Mouse (Mus musculus) adrenal gland, postnatal 4 days (tissue): ENCODE results near the gene Ncan. TPM values are rescaled to one million over a fixed set of nuclear protein-coding genes. Genes with fewer than 3 reads are reported as not detected.

Source experiments
- DNase-seq, 2 experiments: peaks; one replicate each; pipeline ENCODE4 v3.0.0; 2021 to 2022; ENCODE audit warnings: low spot score in 2 of 2, mixed read lengths in 2 of 2
- long read RNA-seq, 2 experiments: library from polyadenylated mRNA; stranded (forward); transcript quantifications; one replicate each; pipeline ENCODE4 v2.0.0; 2021
- total RNA-seq, 2 experiments: library from RNA; stranded (reverse); gene quantifications; 2 replicates each; pipeline ENCODE4 v1.2.3; 2021

Gene Ncan
- 1 to 10 TPM; 2.4 to 3.6 TPM for total RNA-seq
- long read RNA-seq, experiment 1: 0 reads
- long read RNA-seq, experiment 2: 0 reads

GRCm38 (mm10) chr8:70120667-70121066 is at the start of gene Ncan:
Gene Ncan, minus strand, starts transcription at chr8:70120873.
- DNase-seq: peak in 1 of 2 experiments; percentile 31

GRCm38 (mm10) chr8:70170116-70170515 is 49.4 kb upstream of the Ncan start:
- no peak for DNase-seq

- DNase-seq: peak; percentile 41 to 48
Measured at GRCm38 (mm10) chr8:70166504-70167110, 45.9 kb upstream of the Ncan start.

GRCm38 (mm10) chr8:70163316-70163715 is 42.6 kb upstream of the Ncan start:
- DNase-seq: no peak

- no peak for DNase-seq
Measured at GRCm38 (mm10) chr8:70160015-70160414, 39.3 kb upstream of the Ncan start.

- no peak for DNase-seq
Measured at GRCm38 (mm10) chr8:70159211-70159610, 38.5 kb upstream of the Ncan start.

- peak in 1 of 2 experiments; percentile 24 for DNase-seq
Measured at GRCm38 (mm10) chr8:70158069-70158853, 37.6 kb upstream of the Ncan start.

- no peak for DNase-seq
Measured at GRCm38 (mm10) chr8:70157240-70157800, 36.6 kb upstream of the Ncan start.

GRCm38 (mm10) chr8:70152537-70153257 is 32.0 kb upstream of the Ncan start:
- DNase-seq: peak; percentile 40 to 54

- DNase-seq: no peak
Measured at GRCm38 (mm10) chr8:70150158-70150557, 29.5 kb upstream of the Ncan start.

- no peak for DNase-seq
Measured at GRCm38 (mm10) chr8:70147678-70148607, 27.3 kb upstream of the Ncan start.

GRCm38 (mm10) chr8:70139981-70140380 is 19.3 kb upstream of the Ncan start:
- DNase-seq: no peak

- peak; percentile 94 to 98 for DNase-seq
Measured at GRCm38 (mm10) chr8:70139026-70139857, 18.6 kb upstream of the Ncan start, which contains the start of the genes Rfxank, Borcs8 and Mef2b. Gene Rfxank, minus strand, starts transcription at chr8:70139154. Gene Borcs8, plus strand, starts transcription at chr8:70139499. Gene Mef2b, plus strand, starts transcription at chr8:70139711.

- DNase-seq: no peak
Measured at GRCm38 (mm10) chr8:70137890-70138289, 17.2 kb upstream of the Ncan start.

GRCm38 (mm10) chr8:70136591-70136990 is 15.9 kb upstream of the Ncan start:
- no peak for DNase-seq

- no peak for DNase-seq
Measured at GRCm38 (mm10) chr8:70134931-70135330, 14.3 kb upstream of the Ncan start.

- DNase-seq: no peak
Measured at GRCm38 (mm10) chr8:70134086-70134485, 13.4 kb upstream of the Ncan start.

GRCm38 (mm10) chr8:70131166-70131883 is 10.7 kb upstream of the Ncan start, which contains the start of gene Nr2c2ap:
Gene Nr2c2ap, plus strand, starts transcription at chr8:70131333.
- peak; percentile 61 to 70 for DNase-seq

GRCm38 (mm10) chr8:70130066-70130465 is 9.4 kb upstream of the Ncan start:
- no peak for DNase-seq
